Mouse (Mus musculus): ENCODE measurements around the gene Pde6d.
A peak's percentile ranks its signal among the peaks of the same experiment; 100 is the strongest.

Gene Pde6d

GRCm38 (mm10) chr1:86582451-86583096, at the start of gene Pde6d, which contains the start of gene Cops7b:
Pde6d (minus strand) TSS chr1:86582629.
Cops7b (plus strand) TSS chr1:86582904.
- DNase-seq (ENCODE audit: low read depth, low spot score) = peak; percentile 93

- DNase-seq (ENCODE audit: low read depth, low spot score) = no peak
Measured at GRCm38 (mm10) chr1:86630527-86630926, 48.1 kb upstream of the Pde6d start.

GRCm38 (mm10) chr1:86629936-86630335, 47.5 kb upstream of the Pde6d start:
- no peak for DNase-seq (ENCODE audit: low read depth, low spot score)

- DNase-seq (ENCODE audit: low read depth, low spot score) = no peak
Measured at GRCm38 (mm10) chr1:86628270-86628669, 45.8 kb upstream of the Pde6d start.

- no peak for DNase-seq (ENCODE audit: low read depth, low spot score)
Measured at GRCm38 (mm10) chr1:86623001-86624000, 40.9 kb upstream of the Pde6d start.

- DNase-seq (ENCODE audit: low read depth, low spot score) = no peak
Measured at GRCm38 (mm10) chr1:86622296-86622695, 39.9 kb upstream of the Pde6d start.

GRCm38 (mm10) chr1:86618454-86619125, 36.2 kb upstream of the Pde6d start:
- peak; percentile 55 for DNase-seq (ENCODE audit: low read depth, low spot score)

- no peak for DNase-seq (ENCODE audit: low read depth, low spot score)
Measured at GRCm38 (mm10) chr1:86614269-86614668, 31.8 kb upstream of the Pde6d start.

- no peak for DNase-seq (ENCODE audit: low read depth, low spot score)
Measured at GRCm38 (mm10) chr1:86612081-86612480, 29.7 kb upstream of the Pde6d start.

- no peak for DNase-seq (ENCODE audit: low read depth, low spot score)
Measured at GRCm38 (mm10) chr1:86610954-86611353, 28.5 kb upstream of the Pde6d start.

- DNase-seq (ENCODE audit: low read depth, low spot score) = no peak
Measured at GRCm38 (mm10) chr1:86600117-86600516, 17.7 kb upstream of the Pde6d start.

GRCm38 (mm10) chr1:86598516-86598915, 16.1 kb upstream of the Pde6d start:
- DNase-seq (ENCODE audit: low read depth, low spot score) = no peak

- no peak for DNase-seq (ENCODE audit: low read depth, low spot score)
Measured at GRCm38 (mm10) chr1:86596512-86596911, 14.1 kb upstream of the Pde6d start.

- DNase-seq (ENCODE audit: low read depth, low spot score) = no peak
Measured at GRCm38 (mm10) chr1:86595315-86595714, 12.9 kb upstream of the Pde6d start.

GRCm38 (mm10) chr1:86594539-86594938, 12.1 kb upstream of the Pde6d start:
- DNase-seq (ENCODE audit: low read depth, low spot score) = no peak

GRCm38 (mm10) chr1:86586992-86587391, 4.6 kb upstream of the Pde6d start:
- peak; percentile 52 for DNase-seq (ENCODE audit: low read depth, low spot score)

GRCm38 (mm10) chr1:86583709-86584108, 1.3 kb upstream of the Pde6d start:
- DNase-seq (ENCODE audit: low read depth, low spot score) = no peak

GRCm38 (mm10) chr1:86581692-86582450, 558 bp downstream of the Pde6d start:
- no peak for DNase-seq (ENCODE audit: low read depth, low spot score)

- DNase-seq (ENCODE audit: low read depth, low spot score) = no peak
Measured at GRCm38 (mm10) chr1:86580426-86580825, 2.0 kb downstream of the Pde6d start.

GRCm38 (mm10) chr1:86571941-86572340, 10.5 kb downstream of the Pde6d start:
- DNase-seq (ENCODE audit: low read depth, low spot score) = no peak

GRCm38 (mm10) chr1:86571381-86571780, 11.0 kb downstream of the Pde6d start:
- DNase-seq (ENCODE audit: low read depth, low spot score) = no peak
